Mouse (Mus musculus) bone marrow macrophage, adult 2 months (primary cell): ENCODE data around the gene Cacng7.

ENCODE experiments used
- CTCF ChIP-seq: IDR thresholded peaks from 2 replicates; pipeline ENCODE4 v1.5.1; 2012; ENCODE audit warnings: low read depth, mild to moderate bottlenecking, low read length, moderate library complexity
- POLR2A ChIP-seq: IDR thresholded peaks from 2 replicates; pipeline ENCODE4 v1.6.1; 2012; ENCODE audit warnings: mild to moderate bottlenecking, low read depth, low read length, borderline replicate concordance

GRCm38 (mm10) chr7:3283081-3283875, 49.5 kb upstream of the Cacng7 start:
- TF ChIP-seq POLR2A (no peak), CTCF (no peak)
